Mouse (Mus musculus): ENCODE measurements around the gene Shoc2.
"Not testable (repeated sequence)": the region's sequence is repeated elsewhere in the genome, so short reads cannot be mapped to it uniquely, and the experiment has no call there.

Shoc2 gene

DNA sequence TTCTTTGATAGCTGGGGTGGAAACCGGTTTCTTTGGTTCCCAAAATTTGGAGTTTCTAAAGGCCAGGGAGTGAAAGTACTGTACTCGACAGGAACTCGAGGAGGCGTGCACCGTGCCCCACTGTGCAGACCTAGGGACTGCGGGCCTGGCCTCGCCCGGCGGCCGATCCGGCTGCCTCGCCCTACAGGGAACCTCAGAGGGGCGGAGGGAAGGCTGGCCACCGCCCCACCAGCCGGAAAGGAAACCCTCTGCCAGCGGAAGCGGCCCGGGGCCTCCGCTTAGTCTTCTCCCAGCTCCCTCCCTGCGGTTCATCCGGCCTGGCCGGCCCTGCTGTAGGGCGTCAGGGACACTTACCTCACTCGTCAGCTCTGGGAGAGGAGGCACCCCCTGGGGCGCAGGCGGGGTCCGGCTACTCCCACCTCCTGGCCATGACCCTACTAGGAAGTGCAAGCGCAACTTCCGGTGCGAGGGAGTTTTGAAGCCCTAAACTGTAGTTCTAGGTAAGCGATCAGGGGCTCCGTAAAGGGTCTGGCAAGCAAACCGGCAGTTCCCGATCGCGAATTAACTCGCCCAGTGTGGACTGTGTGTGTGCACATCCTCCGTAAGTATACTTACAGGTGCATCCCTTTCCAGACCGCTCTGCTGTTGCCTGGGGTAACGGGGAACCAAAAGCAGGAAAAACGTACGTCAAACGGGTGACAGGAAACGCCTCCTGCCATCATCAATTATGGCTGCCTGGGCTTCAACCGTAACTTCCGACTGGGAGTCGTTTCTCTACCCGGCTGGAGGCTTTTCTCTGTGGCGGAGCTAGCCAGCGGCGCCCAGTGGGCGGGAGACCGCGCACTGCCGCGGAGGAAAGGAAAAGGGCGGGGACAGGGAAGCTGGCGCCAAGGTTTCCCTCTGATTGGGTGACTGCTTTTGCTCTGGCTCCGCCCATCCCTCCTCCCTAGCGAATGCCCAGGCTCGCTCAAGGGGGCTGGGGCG, at the start of gene Shoc2, which contains the start of gene Bbip1:
Shoc2 (plus strand) TSS at position 505 of the 984 bp plus-strand sequence.
Bbip1 (minus strand) TSS at position 826 of the 984 bp plus-strand sequence.
- peak; percentile 99 for DNase-seq

- peak; percentile 62 for DNase-seq
Observed at GRCm38 (mm10) chr19:53894538-53895121, 49.5 kb upstream of the Shoc2 start.

DNA sequence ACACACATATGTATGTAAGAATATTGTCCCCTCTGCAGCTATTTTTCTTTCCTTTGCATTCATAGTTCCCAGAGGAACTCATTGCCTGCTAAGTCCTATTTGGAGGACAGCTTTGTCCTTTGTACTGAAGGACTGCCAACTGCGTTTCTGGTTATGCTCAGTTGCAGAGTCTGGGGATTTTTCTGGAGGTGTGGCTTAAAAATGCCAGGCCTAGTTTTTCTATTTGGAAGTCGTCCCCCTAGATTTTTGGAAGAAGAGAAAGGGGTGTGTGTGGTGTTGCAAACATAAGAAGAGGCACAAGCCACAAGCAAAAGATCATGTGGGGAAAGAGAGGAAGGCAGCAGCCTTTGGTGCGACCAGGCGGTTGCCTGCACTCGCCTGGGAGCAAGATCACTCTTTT, 46.1 kb upstream of the Shoc2 start:
- no peak for DNase-seq

GRCm38 (mm10) chr19:53898498-53898897, 45.6 kb upstream of the Shoc2 start:
- DNase-seq, result no peak

- no peak for DNase-seq
Observed at GRCm38 (mm10) chr19:53898970-53899900, 44.9 kb upstream of the Shoc2 start.

DNA sequence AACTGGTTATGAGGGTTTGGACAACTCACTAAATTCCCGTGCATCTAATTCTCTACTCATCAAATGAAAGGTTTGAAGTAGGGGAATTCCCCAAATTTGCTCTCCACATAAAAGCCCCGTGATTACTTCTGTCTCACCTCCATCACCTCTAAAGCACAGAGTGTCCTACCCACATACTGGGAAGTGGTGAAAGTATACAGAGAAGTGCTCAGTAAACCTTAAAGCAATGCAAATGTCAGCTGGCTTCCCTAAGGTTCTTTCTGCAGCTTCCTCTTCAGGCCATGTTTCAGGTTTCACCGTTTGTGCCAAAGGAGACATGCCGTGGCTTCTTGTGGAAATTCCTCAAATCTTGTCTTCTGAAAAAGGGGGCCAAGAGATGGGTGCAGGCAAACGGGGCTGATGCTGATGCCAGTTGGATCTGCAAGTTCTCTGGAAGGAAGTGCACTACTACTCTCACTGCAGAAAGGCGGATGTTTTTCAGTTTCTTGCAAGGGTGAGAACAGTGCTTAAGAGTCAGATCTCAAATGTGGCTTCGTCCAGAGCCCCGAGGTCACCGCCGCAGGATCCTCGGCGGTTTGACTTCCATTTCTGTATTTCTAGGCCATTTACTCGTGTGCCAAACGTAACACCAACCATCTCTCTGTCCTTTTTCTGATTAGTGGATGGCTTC, 44.0 kb upstream of the Shoc2 start:
- DNase-seq, result no peak

DNA sequence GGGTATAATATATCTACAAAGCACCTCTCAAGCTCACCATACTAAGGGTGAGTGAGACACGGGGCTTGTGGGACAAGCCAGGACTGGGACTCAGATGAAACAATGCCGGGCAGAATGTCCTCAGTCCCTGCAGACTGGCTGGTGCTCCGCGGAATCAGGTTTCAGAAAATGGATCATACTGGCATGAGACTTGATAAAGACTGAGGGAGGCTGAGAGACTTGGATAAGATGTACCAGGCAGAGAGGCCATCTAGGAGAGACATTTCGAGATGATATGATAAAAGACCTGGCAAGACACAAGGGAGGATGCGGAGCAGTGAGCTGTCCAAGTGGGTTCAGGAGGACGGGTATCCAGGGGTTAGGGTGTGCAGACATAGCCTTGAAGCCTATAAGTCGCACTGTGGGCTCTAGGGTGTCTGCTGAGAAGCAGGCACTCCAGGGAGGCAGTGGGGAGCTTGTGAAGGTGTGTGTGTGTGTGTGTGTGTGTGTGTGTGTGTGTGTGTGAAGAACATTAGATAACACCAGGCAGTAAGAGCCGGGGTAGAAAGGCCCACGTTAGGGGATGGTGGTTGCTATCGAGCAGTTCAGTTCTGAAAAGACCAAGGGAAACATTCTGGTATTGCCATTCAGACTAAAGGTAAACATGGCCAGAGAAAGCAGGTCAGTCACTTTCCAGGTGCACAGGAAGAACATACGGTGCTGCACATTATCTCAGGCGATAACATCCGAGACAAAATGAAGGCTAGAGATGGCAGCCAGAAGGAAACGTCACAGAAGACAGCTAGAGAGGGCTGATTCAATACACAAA, 42.0 kb upstream of the Shoc2 start:
- no peak for DNase-seq

DNA sequence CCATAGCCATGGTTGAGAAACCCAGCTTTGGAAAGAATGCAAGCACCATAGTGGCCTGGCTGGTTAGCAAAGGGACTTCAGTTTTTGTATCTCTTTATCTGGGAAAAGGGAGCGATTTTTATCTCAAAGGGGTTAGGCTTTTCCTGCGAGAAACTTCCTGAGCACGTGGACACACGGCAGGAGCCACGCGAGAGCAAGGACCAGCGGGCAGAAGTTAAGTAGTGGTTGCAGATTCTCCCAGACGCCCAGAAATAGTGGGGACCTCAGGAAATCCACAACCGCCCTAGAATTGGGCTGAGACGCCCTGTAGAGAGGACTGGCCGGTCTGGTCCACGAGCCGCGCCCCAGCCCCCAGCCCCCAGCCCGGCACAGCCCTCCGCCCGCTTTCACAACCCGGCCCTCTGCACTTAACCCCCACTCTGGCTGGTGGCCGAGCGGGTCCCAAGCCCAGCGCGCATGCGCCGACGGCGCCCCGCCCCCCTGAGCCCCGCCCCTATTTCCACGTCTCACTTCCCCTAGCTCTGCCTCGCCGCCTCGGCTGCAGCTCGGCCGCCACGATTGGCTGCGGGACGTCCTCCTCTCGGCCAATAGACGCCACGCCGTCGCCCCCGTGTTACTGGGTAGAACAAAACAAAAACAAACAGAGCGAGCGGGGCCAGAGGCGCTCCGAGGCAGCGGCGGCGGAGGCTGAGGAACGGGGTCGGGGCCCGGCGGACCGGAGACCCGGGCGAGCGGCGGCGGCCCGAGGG, 41.2 kb upstream of the Shoc2 start:
- peak; percentile 96 for DNase-seq

DNA sequence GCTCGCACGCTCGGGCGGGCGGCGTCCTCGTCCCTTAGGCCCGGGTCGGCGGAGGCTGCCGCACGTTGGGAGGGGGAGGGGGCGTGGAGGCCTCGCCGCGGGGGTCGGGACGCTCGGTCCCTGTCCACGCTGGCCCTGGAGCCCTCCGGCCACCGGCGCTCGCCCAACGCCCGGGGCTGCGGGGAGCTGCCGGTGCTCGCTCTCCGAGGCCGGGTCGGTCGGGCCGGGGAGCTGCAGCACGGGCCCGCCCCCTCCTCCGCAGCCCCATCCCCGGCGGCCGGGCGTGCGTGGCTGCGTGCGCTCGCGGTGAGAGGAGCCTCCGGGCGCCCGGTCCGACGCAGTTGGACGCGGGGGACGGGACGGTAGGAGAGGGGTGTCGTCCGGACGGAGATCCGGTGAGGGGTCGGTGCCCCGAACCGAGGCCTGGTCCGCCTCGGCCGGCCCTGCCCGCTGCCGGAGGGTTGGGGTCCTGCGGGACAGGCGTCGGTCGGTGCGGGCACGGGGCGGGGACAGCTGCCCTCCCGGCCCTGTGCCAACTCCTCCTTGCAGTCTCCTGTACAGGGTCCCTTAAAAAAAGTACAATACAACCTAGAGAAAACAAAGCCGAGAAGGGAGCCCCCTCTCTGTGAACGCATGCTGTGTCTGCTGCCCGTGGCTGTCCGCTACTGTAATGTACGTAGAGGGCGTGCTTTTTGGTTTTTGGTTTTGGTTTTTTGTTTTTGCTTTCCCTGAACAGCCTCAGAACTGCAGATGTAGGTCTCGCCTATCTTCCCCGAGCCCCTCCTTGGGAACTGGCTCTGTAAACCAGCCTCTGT, 40.4 kb upstream of the Shoc2 start:
- DNase-seq, result peak; percentile 44

- no peak for DNase-seq
Observed at GRCm38 (mm10) chr19:53904833-53905480, 39.1 kb upstream of the Shoc2 start.

GRCm38 (mm10) chr19:53906033-53906702, 37.9 kb upstream of the Shoc2 start:
- DNase-seq, result no peak

DNA sequence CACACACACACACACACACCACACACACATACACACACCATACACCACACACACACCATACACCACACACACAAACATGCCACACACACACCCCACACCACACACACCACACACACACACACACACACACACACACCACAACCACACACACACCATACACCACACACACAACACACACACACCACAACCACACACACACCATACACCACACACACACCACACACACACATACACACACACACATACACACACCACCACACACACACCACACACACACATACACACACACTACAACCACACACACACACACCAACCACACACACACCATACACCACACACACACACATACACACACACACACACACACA, 37.4 kb upstream of the Shoc2 start:
- not testable (repeated sequence) for DNase-seq

GRCm38 (mm10) chr19:53914950-53915349, 29.2 kb upstream of the Shoc2 start:
- no peak for DNase-seq

GRCm38 (mm10) chr19:53919541-53919940, 24.6 kb upstream of the Shoc2 start:
- DNase-seq, result no peak

DNA sequence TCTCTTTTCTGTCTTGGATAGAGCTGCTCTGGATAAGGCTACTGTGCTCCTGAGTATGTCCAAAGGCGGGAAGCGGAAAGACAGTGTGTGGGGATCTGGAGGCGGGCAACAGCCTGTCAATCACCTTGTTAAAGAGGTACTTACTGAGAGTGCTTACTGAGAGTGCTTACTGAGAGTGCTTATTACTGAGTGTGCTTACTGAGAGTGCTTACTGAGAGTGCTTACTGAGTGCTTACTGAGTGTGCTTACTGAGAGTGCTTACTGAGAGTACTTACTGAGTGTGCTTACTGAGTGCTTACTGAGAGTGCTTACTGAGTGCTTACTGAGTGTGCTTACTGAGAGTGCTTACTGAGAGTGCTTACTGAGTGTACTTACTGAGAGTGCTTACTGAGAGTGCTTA, 22.1 kb upstream of the Shoc2 start:
- not testable (repeated sequence) for DNase-seq

DNA sequence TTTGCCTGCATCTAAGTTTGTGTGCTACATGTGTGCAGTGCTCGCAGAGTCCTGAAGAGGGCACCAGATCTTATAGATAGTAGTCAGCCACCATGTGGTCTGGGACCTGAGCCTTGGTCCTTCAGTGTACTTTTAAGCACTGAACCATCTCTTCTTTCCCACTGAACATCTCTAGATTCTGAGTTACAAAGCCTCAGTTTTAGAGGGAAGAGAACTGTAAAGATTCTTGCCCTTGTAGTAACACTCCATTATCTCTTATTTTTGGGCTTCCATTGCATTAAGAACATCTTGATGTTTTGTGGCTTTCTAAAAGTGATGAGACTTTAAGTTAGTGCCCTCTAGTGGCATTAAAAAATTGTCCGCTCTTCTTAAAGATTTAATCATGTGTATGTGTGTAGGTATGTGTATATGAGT, 18.8 kb upstream of the Shoc2 start:
- DNase-seq, result no peak

DNA sequence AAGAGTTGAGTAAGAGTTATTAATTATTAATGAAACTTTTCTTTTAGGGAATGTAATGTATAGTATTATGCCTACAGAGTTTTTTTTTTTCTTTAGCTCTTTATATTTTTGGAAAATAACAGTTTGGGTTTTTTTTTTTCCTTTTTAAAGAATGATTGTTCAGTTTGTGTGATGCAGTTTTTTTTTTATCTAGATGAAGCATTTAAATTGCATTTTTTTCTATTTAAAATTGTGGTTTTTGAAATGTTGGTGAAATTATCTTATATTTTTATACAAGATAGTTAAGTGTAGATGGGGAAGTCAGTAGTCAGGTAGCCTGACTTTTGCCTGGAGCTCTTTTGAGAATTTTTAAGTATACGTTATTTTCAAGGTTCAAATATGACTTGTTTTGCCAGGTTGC, 17.4 kb upstream of the Shoc2 start:
- DNase-seq, result no peak

DNA sequence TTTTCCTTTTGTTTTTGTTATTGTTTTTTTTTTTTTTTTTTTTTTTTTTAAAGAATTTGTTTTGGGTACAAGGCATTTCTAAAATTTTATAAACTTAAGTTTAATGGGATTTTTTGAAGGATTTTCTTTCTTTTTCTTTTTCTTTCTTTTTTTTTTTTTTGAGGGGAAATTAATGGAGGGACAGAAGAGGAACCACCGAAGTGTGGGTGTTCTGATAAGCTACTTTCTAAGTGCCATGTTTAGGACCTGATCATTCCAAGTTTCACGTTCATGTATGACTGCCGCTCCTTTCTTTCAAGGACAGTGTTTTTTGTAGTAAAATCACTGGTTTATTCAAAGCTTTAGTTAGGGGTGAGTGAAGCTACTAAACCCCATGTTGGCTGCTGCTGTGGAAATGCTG, 14.9 kb upstream of the Shoc2 start:
- DNase-seq, result no peak

DNA sequence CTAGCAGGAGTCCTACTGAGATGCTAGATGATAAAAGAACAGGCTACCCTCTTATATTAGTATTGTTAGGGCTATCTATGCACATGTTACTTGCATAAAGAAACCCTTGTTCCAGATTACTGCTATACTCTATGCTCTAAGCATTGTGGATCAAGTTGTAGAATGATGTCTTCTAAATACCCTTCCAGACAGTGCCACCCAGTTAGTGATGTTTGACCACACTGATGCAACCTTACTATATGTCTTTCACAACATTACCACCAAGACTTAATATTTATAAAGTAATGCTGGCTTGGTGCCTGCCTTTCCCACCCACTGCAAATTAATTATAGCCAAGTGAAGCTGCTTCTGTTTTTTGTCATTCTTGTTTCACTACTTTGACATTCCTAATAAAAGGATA, 11.1 kb upstream of the Shoc2 start:
- DNase-seq, result no peak
